Mouse (Mus musculus): ENCODE measurements around the gene Pop7.

Pop7 gene

GRCm38 (mm10) chr5:137528247-137528968 lies 26.1 kb upstream of the Pop7 start:
- DNase-seq (ENCODE audit: low read depth): no peak

- DNase-seq (ENCODE audit: low read depth): no peak
Measured at GRCm38 (mm10) chr5:137527413-137527812, 25.1 kb upstream of the Pop7 start.

GRCm38 (mm10) chr5:137526192-137526936 lies 24.0 kb upstream of the Pop7 start:
- peak; percentile 34 for DNase-seq (ENCODE audit: low read depth)

- DNase-seq (ENCODE audit: low read depth): no peak
Measured at GRCm38 (mm10) chr5:137525511-137525910, 23.2 kb upstream of the Pop7 start.

DNA sequence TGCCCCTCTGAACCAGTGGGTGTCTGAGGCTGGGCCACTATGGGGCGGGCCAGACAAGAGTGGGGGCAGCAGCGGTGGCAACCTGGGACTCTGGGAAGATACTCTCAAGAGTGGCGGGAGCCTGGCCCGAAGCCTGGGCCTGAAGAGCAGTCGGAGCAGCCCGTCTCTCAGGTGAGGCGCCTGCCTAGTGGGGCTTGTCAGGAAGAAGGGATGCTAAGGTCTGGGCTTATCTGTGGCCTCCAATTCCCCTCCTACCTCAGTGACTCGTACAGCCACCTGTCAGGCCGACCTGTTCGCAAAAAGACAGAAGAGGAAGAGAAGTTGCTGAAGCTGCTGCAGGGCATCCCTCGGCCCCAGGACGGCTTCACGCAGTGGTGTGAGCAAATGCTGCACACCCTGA lies 22.4 kb upstream of the Pop7 start:
- no peak for DNase-seq (ENCODE audit: low read depth)

DNA sequence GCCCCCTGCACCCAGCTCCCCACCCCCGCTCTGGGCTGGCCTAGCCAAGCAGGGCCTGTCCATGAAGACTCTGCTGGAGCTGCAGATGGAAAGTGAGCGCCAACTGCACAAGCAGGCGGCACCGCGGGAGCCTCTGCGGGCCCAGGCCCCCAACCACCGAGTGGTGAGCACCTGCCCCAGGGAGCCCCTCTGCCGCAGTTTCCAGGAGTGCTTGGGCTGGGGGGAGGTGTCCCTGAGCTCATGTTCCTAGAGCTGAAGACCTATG lies 21.9 kb upstream of the Pop7 start:
- no peak for DNase-seq (ENCODE audit: low read depth)

DNA sequence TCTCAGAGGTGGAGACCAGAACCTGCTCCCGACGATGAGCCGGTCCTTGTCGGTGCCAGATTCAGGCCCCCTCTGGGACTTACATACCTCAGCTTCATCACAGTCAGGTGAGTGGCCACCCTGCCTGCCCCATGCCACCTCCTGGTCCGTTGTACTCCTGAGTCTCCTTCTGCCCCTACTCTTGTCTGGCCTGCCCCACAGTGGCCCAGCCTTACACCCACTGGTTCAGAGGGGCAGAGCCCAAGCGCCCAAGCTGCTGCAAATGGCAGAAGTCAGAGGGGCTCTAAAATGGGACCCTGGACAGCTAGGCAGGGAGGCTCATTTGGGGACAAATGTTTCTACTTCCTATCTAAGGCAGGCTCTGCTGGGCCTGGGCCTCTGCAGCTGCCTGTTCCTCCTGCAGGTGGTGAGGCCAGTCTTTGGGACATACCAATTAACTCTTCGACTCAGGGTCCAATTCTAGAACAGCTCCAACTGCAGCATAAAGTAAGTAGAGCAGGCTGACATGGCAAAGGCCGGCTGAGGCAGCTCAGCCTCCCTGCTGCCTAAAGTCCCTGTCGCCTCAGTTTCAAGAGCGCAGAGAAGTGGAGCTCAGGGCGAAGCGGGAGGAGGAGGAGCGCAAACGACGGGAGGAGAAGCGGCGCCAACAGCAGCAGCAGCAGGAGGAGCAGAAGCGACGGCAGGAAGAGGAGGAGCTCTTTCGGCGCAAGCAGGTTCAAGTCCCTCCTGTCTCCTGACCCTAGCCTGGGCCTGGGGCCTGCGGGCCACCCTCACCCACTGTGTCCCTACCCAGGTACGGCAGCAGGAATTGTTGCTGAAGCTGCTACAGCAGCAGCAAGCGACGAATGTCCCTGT lies 21.3 kb upstream of the Pop7 start:
- no peak for DNase-seq (ENCODE audit: low read depth)

- DNase-seq (ENCODE audit: low read depth): no peak
Measured at GRCm38 (mm10) chr5:137522711-137523110, 20.4 kb upstream of the Pop7 start.

DNA sequence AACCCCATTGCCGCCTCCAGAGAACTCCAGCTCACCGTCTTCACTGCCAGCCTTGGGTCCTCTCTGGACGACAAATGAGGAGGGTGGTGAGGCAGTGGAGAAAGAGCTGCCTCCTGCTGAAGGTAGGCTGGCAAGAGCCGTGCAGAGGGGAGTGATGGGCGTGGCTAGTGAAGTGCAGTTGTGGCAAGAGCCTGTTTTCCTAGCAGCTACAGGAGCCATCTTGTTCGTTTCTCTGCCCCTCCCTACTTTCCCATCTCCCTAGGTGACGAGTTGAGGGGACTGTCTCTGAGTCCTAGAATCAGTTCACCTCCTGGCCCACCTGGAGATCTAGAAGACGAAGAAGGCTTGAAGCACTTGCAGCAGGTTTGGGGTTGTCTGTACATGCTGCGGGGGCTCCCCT lies 19.5 kb upstream of the Pop7 start:
- DNase-seq (ENCODE audit: low read depth): no peak

DNA sequence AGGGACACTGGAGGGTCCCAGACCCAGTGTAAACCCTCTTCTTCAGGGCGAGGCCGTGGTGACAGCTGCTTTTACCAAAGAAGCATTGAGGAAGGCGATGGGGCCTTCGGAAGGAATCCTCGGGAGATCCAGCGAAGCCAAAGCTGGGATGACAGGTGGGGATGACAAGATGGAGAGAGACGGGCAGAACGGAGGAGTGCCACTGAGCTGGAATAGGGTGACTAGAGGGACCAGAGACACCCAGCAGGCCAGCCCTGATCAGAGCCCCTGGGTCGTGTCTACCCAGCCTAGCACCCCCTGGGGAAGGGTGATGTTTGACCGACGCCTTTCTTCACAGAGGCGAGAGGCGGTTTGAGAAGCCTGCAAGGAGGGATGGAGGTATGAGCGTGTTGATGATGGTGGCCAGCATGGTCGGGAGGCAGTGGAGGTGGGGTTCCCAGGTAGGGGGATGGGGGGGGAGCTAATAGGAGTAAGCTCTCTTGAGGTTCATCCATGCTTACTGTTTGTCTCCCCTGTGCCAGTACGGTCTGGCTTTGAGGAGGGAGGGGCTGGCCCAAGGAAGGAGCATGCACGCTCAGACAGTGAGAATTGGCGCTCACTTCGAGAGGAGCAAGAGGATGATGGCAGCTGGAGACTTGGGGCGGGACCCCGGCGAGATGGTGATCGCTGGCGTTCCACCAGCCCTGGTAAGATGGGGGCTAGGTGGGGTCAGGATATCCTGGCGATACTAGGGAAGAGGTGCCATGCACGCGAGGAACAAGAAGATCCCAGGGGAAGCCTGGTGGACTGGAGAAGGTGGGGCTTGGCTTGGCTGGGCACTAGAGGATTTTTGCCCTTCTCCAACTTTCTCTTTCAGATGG lies 17.6 kb upstream of the Pop7 start:
- DNase-seq (ENCODE audit: low read depth): no peak

DNA sequence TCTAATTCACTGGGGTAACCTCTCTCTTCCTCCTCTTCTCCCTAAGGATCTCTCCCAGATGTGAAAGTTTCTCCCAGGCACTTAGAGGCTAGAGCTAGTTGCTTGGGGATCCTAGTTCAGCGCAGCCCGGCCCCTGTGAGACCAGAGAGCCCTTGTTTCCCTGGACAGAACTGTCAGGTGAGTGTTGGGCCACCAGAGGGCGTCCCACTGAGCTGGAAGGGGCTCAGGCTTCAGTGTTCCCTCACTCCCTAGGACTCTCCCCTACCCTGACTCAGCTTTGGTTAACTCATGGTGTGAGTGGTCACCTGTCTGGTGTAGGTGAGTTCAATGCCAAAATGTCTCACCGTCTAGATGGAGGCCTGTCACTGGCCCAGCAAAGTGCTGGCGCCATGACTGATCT lies 16.1 kb upstream of the Pop7 start, which contains the start of gene Gigyf1:
Gigyf1 (plus strand) TSS at position 113 of the 400 bp plus-strand sequence.
- peak; percentile 55 for DNase-seq (ENCODE audit: low read depth)

GRCm38 (mm10) chr5:137514811-137515210 lies 12.5 kb upstream of the Pop7 start:
- DNase-seq (ENCODE audit: low read depth): no peak

- DNase-seq (ENCODE audit: low read depth): no peak
Measured at GRCm38 (mm10) chr5:137513951-137514721, 11.8 kb upstream of the Pop7 start.

DNA sequence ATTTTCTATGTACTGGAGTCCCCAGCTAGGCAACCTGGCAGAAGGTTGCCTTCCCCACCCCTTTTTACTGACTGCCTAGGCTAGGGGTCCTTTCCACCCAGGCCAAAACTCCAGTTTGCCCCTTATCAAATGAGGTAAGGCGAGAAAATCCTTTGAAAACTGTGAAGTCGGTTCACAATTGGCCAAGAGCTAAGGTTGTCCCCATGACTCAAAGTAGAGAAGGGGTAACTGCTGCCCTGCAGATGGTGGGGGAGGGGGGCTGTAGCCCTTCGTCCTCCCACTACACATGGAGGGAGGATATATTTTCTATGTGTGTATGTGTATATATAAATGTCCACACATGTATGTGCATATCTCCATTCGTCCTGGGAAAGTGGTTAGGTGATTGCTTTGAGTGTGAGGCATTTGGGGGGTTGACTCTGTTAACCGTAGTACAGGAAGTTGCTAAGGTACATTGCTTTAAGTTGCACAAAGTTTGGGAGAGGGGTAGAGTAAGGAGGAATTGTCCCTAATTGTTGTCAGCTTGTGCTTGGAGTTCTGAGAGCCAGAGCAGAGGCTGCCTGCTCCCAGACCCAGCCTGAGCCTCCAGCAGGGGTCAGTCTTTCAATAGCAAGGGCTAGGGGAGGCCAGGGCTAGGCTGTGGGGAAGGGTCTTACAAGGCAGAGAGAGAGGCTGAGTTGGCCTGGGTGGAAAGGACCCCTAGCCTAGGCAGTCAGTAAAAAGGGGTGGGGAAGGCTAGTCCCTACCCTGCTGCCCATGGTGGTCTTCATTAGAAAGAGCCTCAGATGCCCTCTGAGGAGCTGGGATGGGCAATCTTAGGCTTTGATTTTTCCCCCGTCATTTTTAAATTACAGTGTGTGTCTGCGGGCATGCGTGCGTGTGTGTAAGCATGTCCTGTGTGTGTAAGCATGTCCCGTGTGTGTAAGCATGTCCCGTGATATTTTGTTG lies 10.8 kb upstream of the Pop7 start:
- DNase-seq (ENCODE audit: low read depth): peak; percentile 59

- no peak for DNase-seq (ENCODE audit: low read depth)
Measured at GRCm38 (mm10) chr5:137511706-137512105, 9.4 kb upstream of the Pop7 start.

- peak; percentile 24 for DNase-seq (ENCODE audit: low read depth)
Measured at GRCm38 (mm10) chr5:137510573-137511390, 8.5 kb upstream of the Pop7 start.

DNA sequence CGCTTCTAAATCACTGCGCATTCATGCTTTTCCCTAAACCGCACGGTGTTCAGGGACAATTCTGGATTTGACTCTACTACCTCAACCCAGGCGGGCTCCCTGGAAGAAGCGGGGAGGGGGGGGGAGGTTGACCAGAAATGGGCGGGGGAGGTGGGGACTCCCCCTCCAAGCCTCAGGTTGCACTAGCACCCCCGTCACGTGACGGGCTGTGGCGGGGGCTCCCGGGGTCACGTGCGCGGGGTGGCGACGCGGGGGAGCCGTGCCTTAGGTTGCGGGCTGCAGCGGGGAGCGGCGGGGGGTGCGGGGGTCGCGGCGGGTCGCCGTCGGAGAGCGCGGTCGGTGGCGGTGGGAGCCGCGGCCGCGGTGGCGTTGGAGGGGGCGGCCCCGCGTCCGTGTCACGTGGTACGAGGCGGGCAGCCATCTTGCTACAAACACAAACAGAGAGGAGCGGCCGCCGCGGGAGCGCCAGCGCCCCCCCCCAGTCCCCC lies 7.7 kb upstream of the Pop7 start:
- DNase-seq (ENCODE audit: low read depth): peak; percentile 83

DNA sequence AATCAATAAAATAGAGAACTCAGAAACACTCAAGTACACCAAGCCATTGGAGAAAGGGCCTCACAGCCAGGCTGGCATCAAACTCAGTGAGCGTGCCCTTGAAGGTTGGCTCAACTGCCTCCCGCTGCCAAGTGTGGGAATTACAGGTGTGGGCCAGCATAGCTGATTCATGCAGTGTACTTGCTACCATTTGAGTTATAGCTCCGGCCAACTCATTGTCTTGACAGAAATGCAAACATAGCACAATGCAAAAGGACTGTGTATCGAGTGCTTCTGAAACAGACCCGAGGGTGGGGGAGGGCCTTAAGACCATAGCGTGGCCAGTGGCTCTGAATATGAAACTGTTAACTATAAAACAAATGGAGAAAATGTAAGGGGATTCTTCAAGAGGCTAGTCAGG lies 1.7 kb upstream of the Pop7 start:
- DNase-seq (ENCODE audit: low read depth): peak; percentile 37

DNA sequence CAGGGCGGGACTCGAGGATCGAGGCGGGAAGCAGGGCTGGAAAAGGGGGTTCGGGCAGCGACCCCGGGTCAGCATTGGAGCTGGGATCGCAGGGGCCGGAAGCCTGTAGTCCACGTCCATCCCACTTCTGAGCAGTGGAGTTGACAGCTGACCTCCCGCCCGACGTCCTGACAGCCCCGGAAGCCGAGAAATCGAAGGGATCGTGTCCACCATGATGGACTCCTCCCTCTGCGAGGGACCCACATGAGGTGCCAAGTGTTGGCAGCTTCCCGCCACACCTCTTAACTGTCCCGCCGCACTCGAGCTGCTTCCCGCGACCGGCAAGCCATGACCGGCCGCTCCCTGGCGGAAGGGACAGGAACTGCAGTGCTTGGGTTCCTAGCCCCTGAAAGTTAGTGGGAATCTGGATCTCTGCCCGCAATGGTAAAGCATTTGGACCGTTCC lies 371 bp upstream of the Pop7 start:
- peak; percentile 94 for DNase-seq (ENCODE audit: low read depth)

Data from NIH3T3 (cell line).